Mouse (Mus musculus): ENCODE data around the gene Hacd2.

Gene Hacd2

GRCm38 (mm10) chr16:35007361-35007760 is 14.9 kb upstream of the Hacd2 start:
- DNase-seq (ENCODE audit: low spot score) = no peak

DNA sequence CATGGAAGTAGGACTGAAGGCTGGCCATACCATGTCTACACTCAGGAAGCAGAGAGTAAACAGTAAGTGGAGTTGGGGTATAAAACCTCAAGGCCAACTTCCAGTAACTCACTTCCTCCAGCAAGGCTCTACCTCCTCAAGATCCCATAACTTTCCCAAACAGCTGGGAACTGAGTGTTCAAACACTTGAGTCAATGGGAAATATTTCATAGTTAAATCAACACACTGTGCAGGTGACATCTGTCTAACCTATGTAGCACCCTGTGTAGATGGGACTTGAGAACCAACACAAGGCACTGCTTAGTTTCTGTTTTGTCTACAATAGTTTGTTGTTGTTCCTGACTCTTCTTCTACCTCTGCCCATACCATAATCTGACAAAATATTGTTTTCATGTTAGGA is 13.8 kb upstream of the Hacd2 start:
- DNase-seq (ENCODE audit: low spot score) = no peak

- no peak for DNase-seq (ENCODE audit: low spot score)
These were observed 8.7 kb upstream of the Hacd2 start for GRCm38 (mm10) chr16:35013501-35013900.

GRCm38 (mm10) chr16:35016491-35016890 is 5.7 kb upstream of the Hacd2 start:
- DNase-seq (ENCODE audit: low spot score) = no peak

DNA sequence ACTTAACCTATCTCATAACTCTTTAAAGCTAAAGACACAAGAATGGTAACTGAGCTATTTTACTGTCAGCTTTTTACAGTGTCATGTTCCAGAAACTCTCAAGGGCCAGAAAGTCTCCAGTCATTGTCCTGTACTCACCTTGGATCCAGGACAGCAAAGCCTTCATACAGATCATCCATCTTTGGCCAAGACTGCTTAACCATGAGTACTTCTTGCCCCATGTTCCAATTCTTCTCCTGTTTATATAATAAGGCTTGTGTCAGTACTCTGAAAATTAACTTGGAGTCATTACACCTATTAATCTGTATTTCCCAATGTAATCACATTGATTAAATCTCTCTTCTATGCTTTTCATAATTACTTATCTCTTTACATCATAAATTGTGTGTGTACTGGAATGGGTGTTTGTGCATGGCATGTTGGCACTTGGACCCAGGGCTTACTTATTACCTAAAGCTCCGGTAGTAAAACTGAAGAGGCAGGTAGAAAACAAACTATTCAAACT is 3.7 kb upstream of the Hacd2 start:
- DNase-seq (ENCODE audit: low spot score) = no peak

- DNase-seq (ENCODE audit: low spot score) = no peak
These were observed 356 bp upstream of the Hacd2 start for GRCm38 (mm10) chr16:35021903-35022241.

DNA sequence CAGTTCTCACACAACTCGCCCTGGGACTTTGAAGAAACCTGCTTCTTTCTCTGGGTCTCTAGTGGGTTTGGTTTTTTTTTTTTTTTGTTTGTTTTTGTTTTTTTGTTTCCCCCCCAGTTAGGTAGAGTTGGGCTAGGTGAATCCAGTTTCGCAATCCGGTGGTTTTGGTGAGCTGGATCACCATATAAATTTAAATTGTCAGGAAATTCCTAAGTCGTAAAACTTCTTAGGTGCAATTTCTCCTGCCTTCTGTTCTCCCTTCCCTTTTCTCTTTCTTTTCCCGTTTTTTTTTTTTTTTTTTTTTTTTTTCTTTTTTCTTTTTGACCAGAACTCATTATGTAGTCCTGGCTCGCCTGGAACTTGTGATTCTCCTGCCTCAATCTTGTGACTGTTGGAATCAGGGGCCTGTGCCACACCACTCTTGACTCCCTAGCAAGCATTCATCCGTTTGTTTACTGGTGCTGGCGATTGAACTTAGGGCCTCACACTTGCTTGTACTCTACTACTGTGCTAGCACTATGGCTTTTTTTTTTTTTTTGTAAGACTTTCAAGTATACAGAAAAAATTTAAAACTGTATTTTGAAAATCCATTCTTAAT is 1.0 kb downstream of the Hacd2 start:
- DNase-seq (ENCODE audit: low spot score) = no peak

- no peak for DNase-seq (ENCODE audit: low spot score)
These were observed 2.1 kb downstream of the Hacd2 start for GRCm38 (mm10) chr16:35024300-35024699.

DNA sequence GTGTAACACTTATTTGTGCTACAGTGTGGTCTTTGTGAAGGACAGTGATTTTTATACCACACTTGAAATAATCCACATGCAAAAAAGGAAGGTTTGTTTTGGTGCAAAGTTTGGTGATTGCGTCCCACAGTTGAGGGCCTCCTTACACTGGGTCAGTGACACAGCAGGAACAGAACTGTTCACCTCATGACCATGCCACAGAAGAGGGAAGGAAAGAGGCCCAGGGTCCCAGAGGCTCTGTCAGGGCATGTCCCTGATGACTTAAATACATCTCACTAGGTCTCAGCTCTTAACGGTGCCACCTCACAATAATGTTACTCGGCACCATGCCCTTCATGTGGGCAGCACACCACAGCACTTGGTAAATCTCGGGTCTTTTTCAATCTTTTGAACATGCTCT is 3.1 kb downstream of the Hacd2 start:
- DNase-seq (ENCODE audit: low spot score) = no peak

GRCm38 (mm10) chr16:35033241-35033640 is 11.0 kb downstream of the Hacd2 start:
- no peak for DNase-seq (ENCODE audit: low spot score)

- no peak for DNase-seq (ENCODE audit: low spot score)
These were observed 11.8 kb downstream of the Hacd2 start for GRCm38 (mm10) chr16:35033809-35034577.

DNA sequence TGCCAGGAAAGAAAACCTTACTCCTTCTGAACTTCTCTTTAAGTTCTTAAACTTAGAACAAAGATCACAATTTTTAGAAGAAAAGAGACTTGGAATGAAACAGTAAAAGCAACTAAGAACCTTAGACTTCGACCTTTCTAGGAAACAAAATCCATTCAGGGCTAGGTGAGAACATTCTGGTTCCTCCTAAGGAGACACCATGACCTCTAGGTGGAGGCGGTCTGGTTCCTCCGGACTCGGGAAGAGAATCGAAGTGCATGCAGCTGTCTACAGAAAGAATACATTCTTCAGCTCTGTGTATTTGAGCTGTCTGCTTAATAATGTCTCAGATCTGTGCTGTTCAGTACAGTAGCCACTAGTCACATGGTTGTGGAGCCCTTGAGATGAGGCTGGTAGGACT is 12.7 kb downstream of the Hacd2 start:
- DNase-seq (ENCODE audit: low spot score) = no peak

DNA sequence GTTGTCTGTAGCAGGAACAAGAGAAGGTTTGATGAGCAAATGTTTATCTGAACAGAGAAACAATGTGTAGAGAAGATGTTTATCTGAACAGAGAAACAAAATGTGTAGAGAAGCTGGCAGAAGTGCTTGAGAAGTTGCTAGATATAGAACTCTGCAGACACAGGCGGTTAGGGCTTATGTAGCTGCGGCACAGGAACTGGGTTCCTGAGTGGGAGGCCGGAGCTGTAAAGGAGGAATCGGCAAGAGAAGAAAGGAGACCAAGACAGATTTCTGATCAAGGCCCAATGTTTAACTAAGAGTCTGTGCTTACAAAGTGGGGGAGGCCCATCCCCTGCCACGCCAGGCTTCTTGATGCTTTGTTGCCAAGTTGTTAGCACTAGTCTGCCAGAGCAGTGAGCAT is 14.5 kb downstream of the Hacd2 start:
- no peak for DNase-seq (ENCODE audit: low spot score)

DNA sequence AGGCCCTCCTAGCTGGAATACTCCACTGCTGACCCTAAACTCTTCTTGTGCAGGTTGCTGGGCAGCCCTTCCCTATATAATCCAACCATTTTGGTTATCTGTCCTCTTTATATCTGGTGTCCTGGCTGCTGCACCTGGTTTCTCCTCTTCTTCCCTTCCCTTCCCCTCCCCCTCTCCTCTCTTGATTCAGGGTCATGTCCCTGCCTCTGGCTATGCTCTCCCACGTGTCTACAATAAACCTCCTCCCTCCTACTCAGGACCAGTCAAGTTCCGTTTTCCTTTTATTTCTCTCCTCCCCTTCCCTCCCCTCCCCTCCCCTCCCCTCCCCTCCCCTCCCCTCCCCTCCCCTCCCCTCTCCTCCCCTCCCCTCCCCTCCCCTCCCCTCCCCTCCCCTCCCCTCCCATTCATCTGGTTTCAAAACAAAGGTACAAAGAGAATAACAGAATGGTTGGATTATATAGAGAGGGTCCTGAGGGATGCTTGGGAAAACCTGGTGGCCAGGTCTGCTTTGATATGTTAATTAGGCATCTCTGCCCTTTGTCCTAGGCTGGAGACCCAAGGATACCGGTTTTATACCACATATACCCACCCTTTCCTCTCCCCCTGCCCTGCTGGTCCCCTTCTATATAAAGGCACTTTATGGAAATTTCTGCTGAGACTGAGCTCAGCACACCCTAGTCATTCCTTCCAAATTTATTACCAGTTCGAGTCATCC is 16.3 kb downstream of the Hacd2 start:
- DNase-seq (ENCODE audit: low spot score) = no peak

DNA sequence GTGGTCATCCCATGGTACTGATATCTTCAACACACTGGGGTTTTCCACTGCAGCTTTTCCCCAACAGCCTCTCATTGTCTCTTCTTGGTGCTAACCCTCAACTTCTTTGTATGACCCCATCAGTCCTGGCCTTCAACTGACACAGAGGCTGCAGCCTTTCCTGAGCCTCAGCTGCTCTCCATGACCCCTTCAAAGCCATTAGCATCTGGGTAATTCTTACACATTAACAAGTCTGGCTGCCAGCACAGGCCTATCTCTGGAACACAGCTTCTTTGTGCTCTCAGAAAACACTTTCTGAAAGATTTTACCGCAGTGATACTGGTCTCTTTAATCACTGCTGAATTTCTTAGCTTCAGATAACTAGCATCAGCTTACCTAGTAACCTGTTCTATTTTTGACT is 17.9 kb downstream of the Hacd2 start:
- DNase-seq (ENCODE audit: low spot score) = no peak

- no peak for DNase-seq (ENCODE audit: low spot score)
These were observed 18.8 kb downstream of the Hacd2 start for GRCm38 (mm10) chr16:35041001-35041400.

DNA sequence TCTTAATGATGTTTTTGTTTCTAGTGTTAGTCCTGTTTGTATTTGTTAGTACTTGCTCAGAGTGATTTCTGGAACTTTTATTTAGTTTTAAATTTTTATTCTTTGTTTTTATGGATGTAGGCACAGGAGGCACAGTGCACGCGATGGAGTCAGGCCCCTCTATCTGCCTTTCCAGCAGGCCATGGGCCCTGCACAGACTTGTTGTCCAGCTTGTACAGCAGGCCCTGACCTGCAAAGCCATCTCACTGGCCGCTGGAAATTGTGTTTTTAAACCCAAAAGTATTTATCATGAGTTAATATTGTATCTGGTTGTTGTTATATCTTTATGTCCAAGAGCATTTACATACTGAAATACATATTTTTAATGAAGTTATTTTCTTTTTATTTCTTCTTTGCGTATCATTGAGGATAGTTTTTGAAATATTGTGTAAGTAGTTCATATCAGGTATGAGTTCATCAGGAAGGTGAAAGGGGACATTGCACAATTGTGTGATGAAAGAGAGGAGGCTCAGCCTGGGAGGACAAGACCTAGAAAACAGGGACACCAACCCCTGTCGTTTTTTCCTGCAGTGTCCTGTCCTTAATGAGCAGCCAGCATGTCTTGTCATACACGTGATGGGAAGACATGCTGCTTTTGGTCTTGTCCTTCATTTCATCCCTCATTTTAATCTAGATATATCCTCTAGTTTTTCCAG is 24.0 kb downstream of the Hacd2 start:
- no peak for DNase-seq (ENCODE audit: low spot score)

DNA sequence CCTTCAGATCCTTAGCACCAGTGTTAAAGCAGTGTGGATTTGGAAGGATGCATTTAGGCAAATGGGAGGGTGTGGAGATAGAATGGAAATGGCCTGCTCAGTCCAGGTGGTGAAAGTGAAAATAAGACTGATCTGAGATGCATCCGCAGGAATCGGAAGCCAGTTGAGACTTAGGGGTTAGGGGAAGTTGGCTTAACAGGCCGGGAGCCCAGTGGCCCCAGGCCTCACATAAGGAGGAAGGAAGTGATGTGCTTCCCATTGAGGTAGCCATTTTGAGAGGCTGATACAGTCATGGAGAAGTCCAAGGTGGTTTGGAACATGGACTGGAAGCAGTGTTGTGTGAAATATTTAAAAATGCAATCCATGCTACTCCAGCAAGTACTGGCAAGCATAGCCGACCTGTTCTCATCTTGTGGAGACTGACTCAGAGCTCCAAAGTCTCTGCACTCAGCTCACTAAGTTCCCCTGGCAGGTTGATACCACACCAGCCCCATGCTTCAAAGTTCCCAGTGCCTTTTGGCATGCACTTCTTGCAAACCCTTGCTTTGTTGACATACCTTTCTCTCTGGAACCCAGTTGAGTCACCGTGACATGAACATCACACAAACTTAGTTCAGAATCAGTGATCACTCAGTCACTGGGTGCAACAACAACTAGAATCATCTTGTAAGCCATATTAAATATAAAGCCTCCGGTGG is 25.2 kb downstream of the Hacd2 start:
- DNase-seq (ENCODE audit: low spot score) = no peak

GRCm38 (mm10) chr16:35051066-35051465 is 28.8 kb downstream of the Hacd2 start:
- no peak for DNase-seq (ENCODE audit: low spot score)

- DNase-seq (ENCODE audit: low spot score) = no peak
These were observed 30.0 kb downstream of the Hacd2 start for GRCm38 (mm10) chr16:35052191-35052590.

GRCm38 (mm10) chr16:35054432-35055193 is 32.4 kb downstream of the Hacd2 start:
- peak; percentile 45 for DNase-seq (ENCODE audit: low spot score)

Data from c-Kit-positive CD71-positive TER-119-positive erythroid progenitor cells, embryonic 14.5 days (primary cell).